Comparison of ENCODE assay signal across 1 mouse cellular context in genomic region chr4:141260007-141260723, GRCm38 (mm10).
A peak's percentile ranks its signal among the peaks of the same experiment; 100 is the strongest.
TF ChIP-seq lines count a peak whose summit lies in the region.

No protein-coding gene starts in this region.

TF ChIP-seq in MEL, 35 proteins besides CTCF, POLR2A, EP300 and RAD21 (continued from another document):
- peak; percentile 47 for TF ChIP-seq SIN3A (IDR thresholded peaks at IDR 0.05; ENCODE audit: low read length)
- peak; percentile 65; the same call in 1 of the 2 replicates for TF ChIP-seq BHLHE40 (IDR thresholded peaks at IDR 0.05; ENCODE audit: borderline replicate concordance, low read depth, low read length)
- no peak for TF ChIP-seq NRF1 (IDR thresholded peaks at IDR 0.05; ENCODE audit: insufficient read depth, low read depth, low read length, poor library complexity, severe bottlenecking)
- TF ChIP-seq HCFC1 (IDR thresholded peaks at IDR 0.05; ENCODE audit: low read depth, low read length), result 0 out of 2 replicates have a peak, but pooled peaks have one; percentile 29
- peak; percentile 69 for TF ChIP-seq ETS1 (IDR thresholded peaks at IDR 0.05; ENCODE audit: low read depth, low read length)
